Mouse (Mus musculus) ZHBTc4 (cell line): ENCODE measurements around the gene Cdkal1.
A peak's percentile ranks its signal among the peaks of the same experiment; 100 is the strongest.

Experiments used
- DNase-seq: peaks from one replicate; pipeline ENCODE4 v3.0.0-alpha.2; 2011; ENCODE audit warnings: low read depth, low spot score

The Cdkal1 gene

GRCm38 (mm10) chr13:29273693-29274221 lies 581.7 kb downstream of the Cdkal1 start:
- DNase-seq: no peak

- no peak for DNase-seq
Measured at GRCm38 (mm10) chr13:29271451-29271850, 584.0 kb downstream of the Cdkal1 start.

- no peak for DNase-seq
Measured at GRCm38 (mm10) chr13:29264015-29264711, 591.3 kb downstream of the Cdkal1 start.

GRCm38 (mm10) chr13:29262164-29262563 lies 593.3 kb downstream of the Cdkal1 start:
- no peak for DNase-seq

- no peak for DNase-seq
Measured at GRCm38 (mm10) chr13:29248535-29248934, 606.9 kb downstream of the Cdkal1 start.

GRCm38 (mm10) chr13:29247800-29248199 lies 607.7 kb downstream of the Cdkal1 start:
- no peak for DNase-seq

GRCm38 (mm10) chr13:29235065-29235464 lies 620.4 kb downstream of the Cdkal1 start:
- DNase-seq: no peak

GRCm38 (mm10) chr13:29234442-29234841 lies 621.0 kb downstream of the Cdkal1 start:
- DNase-seq: no peak

GRCm38 (mm10) chr13:29233970-29234369 lies 621.5 kb downstream of the Cdkal1 start:
- DNase-seq: no peak

- DNase-seq: no peak
Measured at GRCm38 (mm10) chr13:29232681-29233080, 622.8 kb downstream of the Cdkal1 start.

GRCm38 (mm10) chr13:29224815-29225214 lies 630.7 kb downstream of the Cdkal1 start:
- DNase-seq: no peak

- DNase-seq: no peak
Measured at GRCm38 (mm10) chr13:29222261-29222838, 633.1 kb downstream of the Cdkal1 start.

GRCm38 (mm10) chr13:29221646-29222045 lies 633.8 kb downstream of the Cdkal1 start:
- DNase-seq: no peak

- no peak for DNase-seq
Measured at GRCm38 (mm10) chr13:29218594-29219230, 636.8 kb downstream of the Cdkal1 start.

- peak; percentile 91 for DNase-seq
Measured at GRCm38 (mm10) chr13:29210159-29211021, 645.1 kb downstream of the Cdkal1 start.

- DNase-seq: no peak
Measured at GRCm38 (mm10) chr13:29208749-29209148, 646.7 kb downstream of the Cdkal1 start.

- DNase-seq: no peak
Measured at GRCm38 (mm10) chr13:29203856-29204255, 651.6 kb downstream of the Cdkal1 start.

- DNase-seq: no peak
Measured at GRCm38 (mm10) chr13:29203426-29203825, 652.0 kb downstream of the Cdkal1 start.

GRCm38 (mm10) chr13:29202562-29202961 lies 652.9 kb downstream of the Cdkal1 start:
- DNase-seq: no peak

- DNase-seq: peak; percentile 23
Measured at GRCm38 (mm10) chr13:29199679-29200078, 655.8 kb downstream of the Cdkal1 start.

GRCm38 (mm10) chr13:29196798-29197498 lies 658.5 kb downstream of the Cdkal1 start:
- peak; percentile 46 for DNase-seq
